Mouse (Mus musculus) limb, embryonic 11.5 days (tissue): ENCODE measurements around the gene Polr2a. TPM values are rescaled to one million over a fixed set of nuclear protein-coding genes. Genes with fewer than 3 reads are reported as not detected.

Experiments used
- ATAC-seq: fragments of 200-750 bp; cut with Nextera tagmentation; 2 replicates; pipeline ENCODE4 v1.8.0; 2017; ENCODE audit warnings: low read depth; ENCODE audit not compliant: insufficient number of reproducible peaks, low FRiP score, low TSS enrichment
- DNase-seq: peaks from one replicate; pipeline ENCODE4 v3.0.0-alpha.2; 2015; ENCODE audit warnings: low spot score
- H3K27ac ChIP-seq: fragments of 300-500 bp; sonication (generic); replicated peaks from 2 replicates; pipeline ENCODE4 v1.5.1; 2014; ENCODE audit warnings: low read depth, mild to moderate bottlenecking, low read length
- H3K27me3 ChIP-seq: fragments of 300-500 bp; sonication (generic); 2 replicates; pipeline ENCODE4 v1.6.1; 2014; ENCODE audit warnings: mild to moderate bottlenecking, low read length, mixed read lengths; ENCODE audit not compliant: control insufficient read depth, insufficient read depth
- H3K36me3 ChIP-seq: fragments of 300-500 bp; sonication (generic); 2 replicates; pipeline ENCODE4 v1.6.1; 2014; ENCODE audit warnings: mild to moderate bottlenecking, low read length, moderate library complexity, mixed read lengths; ENCODE audit not compliant: control insufficient read depth, insufficient read depth
- H3K4me1 ChIP-seq: fragments of 300-500 bp; sonication (generic); 2 replicates; pipeline ENCODE4 v1.6.1; 2014; ENCODE audit warnings: low read length, mixed read lengths; ENCODE audit not compliant: control insufficient read depth, insufficient read depth
- H3K4me2 ChIP-seq: fragments of 300-500 bp; sonication (generic); 2 replicates; pipeline ENCODE4 v1.6.1; 2014; ENCODE audit warnings: low read depth, mild to moderate bottlenecking, moderate library complexity; ENCODE audit not compliant: severe bottlenecking
- H3K4me3 ChIP-seq: fragments of 300-500 bp; sonication (generic); 2 replicates; pipeline ENCODE4 v1.5.1; 2014; ENCODE audit warnings: low read depth, low read length
- H3K9ac ChIP-seq: fragments of 300-500 bp; sonication (generic); 2 replicates; pipeline ENCODE4 v1.6.1; 2014; ENCODE audit warnings: mild to moderate bottlenecking, low read length
- H3K9me3 ChIP-seq: fragments of 300-500 bp; sonication (generic); 2 replicates; pipeline ENCODE4 v1.6.1; 2016; ENCODE audit warnings: low read length; ENCODE audit not compliant: control insufficient read depth
- WGBS: fragments of 180-500 bp; shearing (Covaris S2); extraction: QIAGEN DNeasy Blood & Tissue Kit; methylation state at CpG from one replicate; pipeline ENCODE4 v1.1.7; 2014; 5-methylcytosine and 5-hydroxymethylcytosine counted together
- polyA plus RNA-seq: library from polyadenylated mRNA; unstranded; fragments of >200 nt; fragmentation: Nextera tagmentation; extraction: Ambion mirVana; gene quantifications from 2 replicates; pipeline ENCODE4 v1.2.1, GENCODE M21; 2014

The Polr2a gene
- polyA plus RNA-seq, 1 experiment from 2014 or later: 64.0 TPM

DNA sequence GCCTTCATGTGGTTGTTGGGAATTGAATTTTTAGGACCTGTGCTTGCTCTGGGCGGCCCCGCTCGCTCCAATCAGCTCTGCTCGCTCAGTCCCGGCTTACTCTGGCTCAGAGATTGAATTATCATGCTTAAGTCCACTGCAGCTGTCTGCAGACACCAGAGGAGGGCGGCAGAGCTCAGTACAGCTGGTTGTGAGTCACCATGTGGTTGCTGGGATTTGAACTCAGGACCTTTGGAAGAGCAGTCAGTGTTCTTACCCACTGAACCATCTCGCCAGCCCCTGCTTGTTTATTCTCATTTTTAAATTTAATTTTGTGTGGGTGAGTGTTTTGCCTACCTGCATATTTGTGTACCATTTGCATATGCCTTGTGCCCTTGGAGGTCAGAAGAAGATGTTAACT, 5.1 kb upstream of the Polr2a start:
- H3K4me2 ChIP-seq: no peak overlapping the region
- DNase-seq (no peak), ATAC-seq (no peak)
- no peaks in the 10 kb centered on the region for H3K9me3 ChIP-seq
- no peaks in the 10 kb centered on the region for H3K36me3 ChIP-seq
- H3K4me1 ChIP-seq: peaks cover 24% of the 10 kb centered on the region
- no peaks in the 10 kb centered on the region for H3K27me3 ChIP-seq
- H3K4me3 ChIP-seq: no peak overlapping the region
- WGBS: 70% methylated on average over 7 of the region's 7 CpGs
- no peak overlapping the region for H3K27ac ChIP-seq
- H3K9ac ChIP-seq: no peak overlapping the region

DNA sequence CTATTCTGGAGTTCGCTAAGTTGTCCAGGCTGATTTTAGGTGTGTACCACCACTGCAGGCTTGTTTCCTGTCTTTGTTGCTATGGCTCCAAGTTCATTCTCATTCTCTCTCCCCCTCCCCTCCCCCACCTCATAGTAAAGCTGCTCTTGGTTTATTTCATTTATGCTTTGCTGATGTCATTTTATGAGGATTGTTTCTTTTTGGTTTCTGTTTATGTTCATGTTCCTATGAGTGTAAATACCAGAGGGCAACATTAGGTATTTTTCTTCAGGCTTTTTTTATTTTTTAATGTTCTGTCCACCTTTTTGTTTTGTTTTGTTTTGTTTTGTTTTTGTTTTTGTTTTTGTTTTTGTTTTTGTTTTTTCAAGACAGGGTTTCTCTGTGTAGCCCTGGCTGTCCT, 3.4 kb upstream of the Polr2a start, which contains the start of gene Slc35g3:
TSS of gene Slc35g3 (minus strand) at position 101 of the 400 bp plus-strand sequence.
- Histone ChIP-seq H3K9me3 (no peaks in the 10 kb centered on the region), H3K4me2 (0 out of 2 replicates have a peak within 1 kb of the TSS, but pooled peaks have one; percentile 7), H3K27ac (no peak within 1 kb of the TSS), H3K4me3 (no peak within 1 kb of the TSS), H3K27me3 (no peaks in the 10 kb centered on the region), H3K36me3 (no peaks in the 10 kb centered on the region), H3K4me1 (peaks cover 20% of the 10 kb centered on the region), H3K9ac (no peak within 1 kb of the TSS)
- WGBS: 75% methylated on average over 1 of the region's 1 CpGs
- no peak for DNase-seq
- no peak for ATAC-seq

DNA sequence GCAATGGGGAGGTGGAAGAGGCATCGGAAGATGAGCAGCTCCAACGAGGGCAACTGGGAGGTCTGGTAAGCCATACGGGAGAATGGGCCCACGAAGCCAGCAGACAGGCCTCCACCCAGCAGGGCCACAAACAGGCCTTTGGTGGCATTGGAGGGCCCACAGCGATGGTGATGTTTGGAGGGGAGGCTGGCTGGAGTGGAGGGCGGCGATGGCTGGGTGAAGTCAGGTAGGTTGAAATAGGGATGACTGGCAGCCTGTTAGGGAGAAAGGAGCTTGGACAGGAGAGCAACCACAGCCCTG, 2.4 kb upstream of the Polr2a start:
- H3K36me3 ChIP-seq: no peaks in the 10 kb centered on the region
- H3K9me3 ChIP-seq: no peaks in the 10 kb centered on the region
- H3K4me3 ChIP-seq: no peak overlapping the region
- DNase-seq (no peak), ATAC-seq (no peak)
- H3K4me2 ChIP-seq: 0 out of 2 replicates have a peak overlapping the region, but pooled peaks have one; percentile 7
- H3K27ac ChIP-seq: no peak overlapping the region
- peaks cover 19% of the 10 kb centered on the region for H3K4me1 ChIP-seq
- H3K27me3 ChIP-seq: no peaks in the 10 kb centered on the region
- 90% methylated on average over 7 of the region's 7 CpGs for WGBS
- no peak overlapping the region for H3K9ac ChIP-seq

DNA sequence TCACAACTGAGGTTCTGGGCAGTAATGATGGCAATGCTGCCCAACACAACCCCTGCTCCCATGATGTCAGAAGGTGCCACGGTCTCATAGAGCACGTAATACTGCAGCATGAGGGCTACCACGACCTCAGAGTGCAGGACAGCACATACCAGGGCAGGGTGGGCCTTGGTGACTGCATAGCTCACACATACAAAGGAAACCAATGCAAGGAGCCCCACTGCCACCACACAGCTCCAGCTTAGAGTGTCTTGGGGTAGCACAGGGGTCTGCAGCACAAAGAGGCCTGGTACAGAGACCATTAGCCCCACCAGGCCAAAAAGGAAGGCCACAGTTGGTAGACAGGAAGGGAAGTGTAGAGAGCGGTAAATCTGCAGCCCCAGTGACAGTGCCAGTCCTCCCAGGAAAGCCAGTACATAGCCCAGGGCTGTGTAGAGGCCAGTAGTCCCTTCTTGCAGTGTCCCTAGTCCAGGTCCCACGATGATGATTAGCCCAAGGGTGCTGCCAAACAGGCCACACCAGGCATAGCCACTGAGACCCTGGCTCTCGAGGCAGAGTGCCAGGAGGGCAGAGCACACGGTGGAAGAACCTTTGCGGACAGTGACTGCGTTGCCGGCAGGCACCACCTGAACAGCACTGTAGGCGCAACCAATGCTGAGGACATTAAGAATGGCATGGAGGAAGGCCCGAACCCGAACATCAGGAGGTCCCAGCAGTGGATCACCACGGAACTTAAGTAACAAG, 1.9 kb upstream of the Polr2a start:
- H3K9ac ChIP-seq: peak overlapping the region; percentile 67; the same call in 1 of the 2 replicates
- ATAC-seq: no peak
- peaks cover 23% of the 10 kb centered on the region for H3K4me1 ChIP-seq
- H3K27ac ChIP-seq: peak overlapping the region; percentile 63; the same call in 1 of the 2 replicates
- no peaks in the 10 kb centered on the region for H3K36me3 ChIP-seq
- no peak for DNase-seq
- no peaks in the 10 kb centered on the region for H3K27me3 ChIP-seq
- H3K4me2 ChIP-seq: peak overlapping the region; percentile 84; the same call in 1 of the 2 replicates
- no peak overlapping the region for H3K4me3 ChIP-seq
- no peaks in the 10 kb centered on the region for H3K9me3 ChIP-seq
- WGBS: 87% methylated on average over 14 of the region's 14 CpGs

DNA sequence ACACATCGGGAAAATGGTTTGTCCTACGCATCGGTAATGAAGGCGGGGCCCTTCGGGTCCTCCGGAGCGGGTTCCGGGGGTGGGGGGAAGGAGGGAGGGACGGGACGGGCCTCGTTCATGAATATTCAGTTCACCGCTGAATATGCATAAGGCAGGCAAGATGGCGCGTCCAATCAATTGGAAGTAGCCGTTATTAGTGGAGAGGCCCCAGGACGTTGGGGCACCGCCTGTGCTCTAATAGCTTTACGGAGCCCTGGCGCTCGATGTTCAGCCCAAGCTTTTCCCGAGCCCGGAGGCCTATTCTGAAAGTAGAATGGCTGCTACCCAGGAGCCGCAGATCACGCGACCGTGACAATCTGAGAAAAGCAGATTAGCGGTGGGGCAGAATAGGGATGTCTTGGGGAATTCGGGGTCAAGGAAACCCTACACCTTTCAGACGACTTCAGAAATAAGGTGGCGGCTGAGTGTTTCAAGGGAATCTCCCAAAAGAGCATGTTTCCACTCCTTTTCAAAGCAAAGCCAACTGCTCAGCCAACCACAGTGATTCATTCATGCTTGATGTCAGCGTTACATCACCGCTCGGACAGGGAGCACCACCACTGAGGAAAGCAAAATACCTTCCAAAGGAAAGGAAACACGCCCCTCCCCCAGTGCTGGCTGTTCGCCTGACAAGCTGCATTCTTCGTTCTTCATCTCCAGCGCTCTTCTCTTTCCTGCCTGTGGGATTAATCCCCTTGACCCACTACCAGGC, 709 bp upstream of the Polr2a start:
- Histone ChIP-seq H3K27ac (peak overlapping the region; percentile 95), H3K27me3 (no peaks in the 10 kb centered on the region), H3K4me1 (peaks cover 27% of the 10 kb centered on the region), H3K9me3 (no peaks in the 10 kb centered on the region), H3K36me3 (no peaks in the 10 kb centered on the region), H3K4me3 (peak overlapping the region; percentile 70), H3K9ac (peak overlapping the region; percentile 83), H3K4me2 (peak overlapping the region; percentile 84)
- DNase-seq: peak; percentile 89
- under 1% methylated on average over 37 of the region's 37 CpGs for whole genome bisulfite sequencing
- peak; percentile 90 for ATAC-seq

DNA sequence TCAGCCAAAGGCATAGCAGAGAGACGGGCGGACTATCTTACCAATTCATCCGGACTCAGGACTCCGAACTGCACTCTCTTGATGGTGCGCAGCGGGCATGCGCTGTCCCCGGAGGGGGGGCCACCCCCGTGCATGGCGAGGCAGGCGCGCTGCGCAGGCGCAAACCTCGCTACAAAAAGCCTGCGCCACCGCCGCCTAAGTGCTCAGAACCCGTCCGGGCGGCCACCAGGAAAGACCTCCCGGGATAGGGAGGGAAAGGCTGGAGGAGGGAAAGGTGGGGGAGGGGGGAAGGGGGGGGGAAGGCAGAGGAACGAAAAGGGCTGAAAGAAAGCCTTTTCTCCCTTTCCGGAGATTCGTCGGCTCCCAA, 364 bp downstream of the Polr2a start:
- Histone ChIP-seq H3K4me1 (peaks cover 27% of the 10 kb centered on the region), H3K4me2 (peak overlapping the region; percentile 84), H3K27ac (peak overlapping the region; percentile 95), H3K27me3 (no peaks in the 10 kb centered on the region), H3K9ac (peak overlapping the region; percentile 83), H3K36me3 (no peaks in the 10 kb centered on the region), H3K4me3 (peak overlapping the region; percentile 70), H3K9me3 (no peaks in the 10 kb centered on the region)
- ATAC-seq (peak; percentile 80), DNase-seq (peak; percentile 94)
- WGBS: under 1% methylated on average over 26 of the region's 26 CpGs

DNA sequence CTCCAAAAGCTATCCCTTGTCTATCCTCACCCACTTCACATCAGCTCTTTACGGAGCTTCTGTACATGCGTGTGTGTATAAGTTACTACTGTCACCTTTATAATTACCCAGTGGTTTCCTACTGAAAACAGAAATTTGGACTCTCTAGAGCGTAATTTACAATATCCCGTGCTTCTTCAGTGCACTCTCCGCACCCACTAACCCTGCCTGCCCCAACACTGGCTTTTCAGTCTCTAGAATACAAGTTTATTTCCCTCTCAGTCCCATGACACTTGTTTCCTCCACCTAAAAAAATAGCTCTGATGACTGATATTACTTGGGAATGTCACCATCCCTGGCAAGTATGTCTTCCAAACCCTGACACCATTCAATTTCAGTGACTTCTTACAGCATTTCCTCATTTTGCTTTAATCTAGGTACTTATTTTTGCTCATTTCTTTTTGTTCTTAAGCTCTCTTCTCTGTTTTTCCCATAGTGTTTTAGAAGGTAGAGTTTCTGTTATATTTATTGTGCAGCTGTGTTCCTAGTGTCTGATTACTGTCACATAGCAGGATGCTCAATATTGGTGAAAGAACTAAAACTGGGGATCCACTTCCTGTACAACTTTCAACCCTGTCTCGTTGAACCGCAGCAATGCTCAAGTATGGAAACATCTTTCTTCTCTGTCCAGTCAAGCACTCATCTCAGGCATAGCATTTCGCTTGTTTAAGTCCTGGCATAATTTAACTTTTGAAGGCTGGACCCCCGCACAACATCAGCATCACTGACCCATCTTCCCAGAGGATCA, 941 bp downstream of the Polr2a start:
- Histone ChIP-seq H3K36me3 (no peaks in the 10 kb centered on the region), H3K4me2 (peak overlapping the region; percentile 84), H3K4me3 (peak overlapping the region; percentile 70), H3K27ac (peak overlapping the region; percentile 95; the same call in 1 of the 2 replicates), H3K4me1 (peaks cover 27% of the 10 kb centered on the region), H3K9me3 (no peaks in the 10 kb centered on the region), H3K9ac (peak overlapping the region; percentile 83), H3K27me3 (no peaks in the 10 kb centered on the region)
- 48% methylated on average over 9 of the region's 9 CpGs for WGBS
- ATAC-seq (no peak), DNase-seq (no peak)

DNA sequence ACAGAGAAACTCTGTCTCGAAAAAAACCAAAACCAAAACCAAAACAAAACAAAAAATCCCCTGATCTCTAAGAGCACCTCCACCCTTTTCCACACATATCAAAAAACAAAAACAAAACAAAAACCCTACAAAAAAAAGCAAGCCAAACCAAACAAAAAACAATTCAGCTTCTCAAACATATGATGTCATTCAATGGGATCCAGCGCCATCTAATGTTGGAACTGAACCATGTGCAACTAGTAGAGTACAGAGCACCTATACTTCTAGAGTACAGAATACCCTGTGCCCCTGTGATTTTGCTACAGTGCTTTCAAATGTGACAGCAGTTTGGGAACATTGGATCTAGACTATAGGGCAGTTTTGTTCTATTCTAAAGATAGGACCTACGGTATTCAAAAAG, 3.7 kb downstream of the Polr2a start:
- no peak overlapping the region for H3K4me3 ChIP-seq
- no peak overlapping the region for H3K9ac ChIP-seq
- ATAC-seq (no peak), DNase-seq (no peak)
- H3K4me1 ChIP-seq: peaks cover 21% of the 10 kb centered on the region
- no peak overlapping the region for H3K27ac ChIP-seq
- H3K27me3 ChIP-seq: no peaks in the 10 kb centered on the region
- H3K9me3 ChIP-seq: no peaks in the 10 kb centered on the region
- 59% methylated on average over 3 of the region's 3 CpGs for WGBS
- no peaks in the 10 kb centered on the region for H3K36me3 ChIP-seq
- H3K4me2 ChIP-seq: peak overlapping the region; percentile 3; the same call in 1 of the 2 replicates
